Mouse (Mus musculus) c-Kit-positive CD71-negative TER-119-negative erythroid progenitor cells, embryonic 14.5 days (primary cell): ENCODE measurements at regions not wholly inside any gene's neighbourhood (a gene's known extent, or its start where the extent isn't known, plus 50 kb on each side); places are given as distances from the start of the nearest gene placed in this dataset.
"Not testable (repeated sequence)": the region's sequence is repeated elsewhere in the genome, so short reads cannot be mapped to it uniquely, and the experiment has no call there.

ENCODE experiments used
- DNase-seq: peaks from one replicate; pipeline ENCODE4 v3.0.0-alpha.2; 2013; ENCODE audit warnings: low read depth

GRCm38 (mm10) chr5:148776796-148777659, 152.1 kb downstream of the Katnal1 start:
- no peak for DNase-seq

GRCm38 (mm10) chr5:148775232-148775631, 153.9 kb downstream of the Katnal1 start:
- no peak for DNase-seq

GRCm38 (mm10) chr5:148774446-148774845, 154.7 kb downstream of the Katnal1 start:
- DNase-seq: no peak

GRCm38 (mm10) chr5:148769452-148769851, 159.7 kb downstream of the Katnal1 start:
- DNase-seq: peak; percentile 14

GRCm38 (mm10) chr5:148768346-148768745, 160.8 kb downstream of the Katnal1 start:
- no peak for DNase-seq

GRCm38 (mm10) chr5:148765993-148766392, 163.1 kb downstream of the Katnal1 start:
- no peak for DNase-seq

- no peak for DNase-seq
These were observed 169.0 kb downstream of the Katnal1 start for GRCm38 (mm10) chr5:148760108-148760507.

GRCm38 (mm10) chr5:148758786-148759185, 170.3 kb downstream of the Katnal1 start:
- no peak for DNase-seq

- no peak for DNase-seq
These were observed 171.4 kb downstream of the Katnal1 start for GRCm38 (mm10) chr5:148757715-148758114.

- no peak for DNase-seq
These were observed 171.9 kb downstream of the Katnal1 start for GRCm38 (mm10) chr5:148757236-148757635.

GRCm38 (mm10) chr5:148756246-148756930, 172.7 kb downstream of the Katnal1 start:
- DNase-seq: no peak

GRCm38 (mm10) chr5:148755807-148756206, 173.3 kb downstream of the Katnal1 start:
- DNase-seq: no peak

GRCm38 (mm10) chr5:148754896-148755295, 174.2 kb downstream of the Katnal1 start:
- no peak for DNase-seq

- DNase-seq: no peak
These were observed 174.8 kb downstream of the Katnal1 start for GRCm38 (mm10) chr5:148754363-148754762.

- no peak for DNase-seq
These were observed 175.7 kb downstream of the Katnal1 start for GRCm38 (mm10) chr5:148753457-148753856.

- DNase-seq: no peak
These were observed 177.1 kb downstream of the Katnal1 start for GRCm38 (mm10) chr5:148751980-148752379.

GRCm38 (mm10) chr5:148750002-148750734, 179.0 kb downstream of the Katnal1 start:
- DNase-seq: no peak

GRCm38 (mm10) chr5:148747972-148748764, 181.0 kb downstream of the Katnal1 start:
- DNase-seq: no peak

- DNase-seq: no peak
These were observed 181.6 kb downstream of the Katnal1 start for GRCm38 (mm10) chr5:148747549-148747948.

GRCm38 (mm10) chr5:148746726-148747125, 182.4 kb downstream of the Katnal1 start:
- not testable (repeated sequence) for DNase-seq

- no peak for DNase-seq
These were observed 184.3 kb downstream of the Katnal1 start for GRCm38 (mm10) chr5:148744676-148745391.
